Mouse (Mus musculus) heart, embryonic 10.5 days (tissue): ENCODE measurements around the gene Gm21190. TPM values are rescaled to one million over a fixed set of nuclear protein-coding genes. Genes with fewer than 3 reads are reported as not detected.
"Not testable (repeated sequence)": the region's sequence is repeated elsewhere in the genome, so short reads cannot be mapped to it uniquely, and the experiment has no call there.

Experiments
- DNase-seq: peaks from one replicate; pipeline ENCODE4 v3.0.0-alpha.2; 2017; ENCODE audit warnings: low spot score
- H3K27ac ChIP-seq: fragments of 300-500 bp; sonication (generic); 2 replicates; pipeline ENCODE4 v1.5.1; 2016; ENCODE audit warnings: mild to moderate bottlenecking
- H3K27me3 ChIP-seq: fragments of 300-500 bp; sonication (generic); 2 replicates; pipeline ENCODE4 v1.6.1; 2016; ENCODE audit warnings: mild to moderate bottlenecking; ENCODE audit not compliant: poor library complexity, insufficient read depth, severe bottlenecking
- H3K36me3 ChIP-seq: fragments of 300-500 bp; sonication (generic); 2 replicates; pipeline ENCODE4 v1.6.1; 2016; ENCODE audit warnings: mild to moderate bottlenecking, moderate library complexity
- H3K4me1 ChIP-seq: fragments of 300-500 bp; sonication (generic); 2 replicates; pipeline ENCODE4 v1.6.1; 2016; ENCODE audit warnings: mild to moderate bottlenecking
- H3K4me3 ChIP-seq: fragments of 300-500 bp; sonication (generic); 2 replicates; pipeline ENCODE4 v1.5.1; 2016; ENCODE audit warnings: mild to moderate bottlenecking, moderate library complexity
- H3K9me3 ChIP-seq: fragments of 300-500 bp; sonication (generic); 2 replicates; pipeline ENCODE4 v1.6.1; 2016; ENCODE audit warnings: mild to moderate bottlenecking, moderate library complexity
- WGBS: fragments of 180-500 bp; shearing (Covaris S2); methylation state at CpG from one replicate; pipeline ENCODE4 v1.1.7; 2016; 5-methylcytosine and 5-hydroxymethylcytosine counted together
- polyA plus RNA-seq: library from polyadenylated mRNA; unstranded; fragments of >200 nt; fragmentation: Nextera tagmentation; extraction: Ambion mirVana; gene quantifications from 2 replicates; pipeline ENCODE4 v1.2.1, GENCODE M21; 2016

The Gm21190 gene
- 0.30 TPM in 1 of 2 replicates, not detected in the other for polyA plus RNA-seq

- not testable (repeated sequence) for H3K27me3 ChIP-seq, H3K4me1 ChIP-seq, DNase-seq, H3K36me3 ChIP-seq, H3K4me3 ChIP-seq, H3K27ac ChIP-seq
- 43% methylated on average over 1 of the region's 1 CpGs for WGBS
- peaks cover 21% of the 10 kb centered on the region for H3K9me3 ChIP-seq
These were observed at the start of gene Gm21190 for GRCm38 (mm10) chr5:15529122-15529521. Gene Gm21190 (minus strand): TSS chr5:15529222.

GRCm38 (mm10) chr5:15577033-15577432 lies 48.0 kb upstream of the Gm21190 start, which contains the start of gene Gm21083:
Gene Gm21083 (plus strand): TSS chr5:15577333.
- H3K27ac ChIP-seq, DNase-seq, H3K9me3 ChIP-seq, H3K27me3 ChIP-seq, H3K4me1 ChIP-seq, H3K36me3 ChIP-seq, H3K4me3 ChIP-seq: not testable (repeated sequence)
- WGBS, result no CpG with 5 or more reads among the region's 1 CpGs

DNA sequence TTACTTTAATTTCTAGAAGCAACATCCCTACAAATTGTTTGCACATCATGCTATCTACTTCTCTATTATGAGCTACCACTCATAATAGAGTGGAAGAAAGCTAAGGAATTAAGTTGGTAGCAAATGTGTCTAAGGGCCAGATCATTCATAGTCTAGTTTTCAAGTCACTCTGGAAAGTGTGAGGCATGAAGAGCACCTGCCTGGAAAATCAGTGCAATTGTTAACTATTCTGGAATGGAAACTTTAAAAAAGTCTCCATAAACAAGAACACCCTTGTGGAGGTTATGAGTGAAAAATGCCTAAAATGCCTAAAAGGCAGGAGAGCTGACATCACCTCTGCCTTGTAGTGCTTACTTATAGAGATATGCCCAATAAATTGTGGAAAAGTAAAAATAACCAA lies 44.7 kb upstream of the Gm21190 start:
- H3K27ac ChIP-seq, H3K9me3 ChIP-seq, DNase-seq, H3K4me1 ChIP-seq, H3K4me3 ChIP-seq, H3K36me3 ChIP-seq, H3K27me3 ChIP-seq: not testable (repeated sequence)

GRCm38 (mm10) chr5:15561425-15562264 lies 32.6 kb upstream of the Gm21190 start:
- not testable (repeated sequence) for H3K4me3 ChIP-seq, H3K9me3 ChIP-seq, H3K27me3 ChIP-seq, H3K4me1 ChIP-seq, H3K36me3 ChIP-seq, H3K27ac ChIP-seq
- 70% methylated on average over 3 of the region's 3 CpGs for WGBS
- peak; percentile 75 for DNase-seq

DNA sequence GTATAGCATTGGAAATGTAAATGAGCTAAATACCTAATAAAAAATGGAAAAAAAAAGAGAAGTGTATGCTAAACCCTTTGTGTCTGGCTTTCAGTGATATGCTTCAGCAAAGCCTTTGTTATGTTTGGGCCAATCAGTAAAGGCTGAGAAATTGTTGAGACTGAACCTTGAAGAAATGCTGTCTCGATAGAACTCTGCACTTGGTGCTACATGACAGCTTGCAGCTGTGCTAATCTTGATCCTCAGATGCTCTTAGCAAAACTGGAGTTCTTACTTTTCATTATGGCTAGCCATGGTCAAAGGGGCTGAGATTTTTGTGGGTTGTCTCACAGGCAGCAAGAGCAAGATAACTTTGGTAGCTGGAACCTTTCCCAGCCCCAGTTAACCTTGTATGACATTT lies 29.6 kb upstream of the Gm21190 start:
- H3K4me1 ChIP-seq, DNase-seq, H3K36me3 ChIP-seq, H3K27ac ChIP-seq, H3K4me3 ChIP-seq, H3K27me3 ChIP-seq, H3K9me3 ChIP-seq: not testable (repeated sequence)
- WGBS, result 71% methylated on average over 1 of the region's 1 CpGs

GRCm38 (mm10) chr5:15549606-15550005 lies 20.6 kb upstream of the Gm21190 start:
- not testable (repeated sequence) for H3K4me3 ChIP-seq, DNase-seq, H3K4me1 ChIP-seq, H3K27me3 ChIP-seq, H3K27ac ChIP-seq, H3K9me3 ChIP-seq, H3K36me3 ChIP-seq
- 17% methylated on average over 3 of the region's 3 CpGs for WGBS

DNA sequence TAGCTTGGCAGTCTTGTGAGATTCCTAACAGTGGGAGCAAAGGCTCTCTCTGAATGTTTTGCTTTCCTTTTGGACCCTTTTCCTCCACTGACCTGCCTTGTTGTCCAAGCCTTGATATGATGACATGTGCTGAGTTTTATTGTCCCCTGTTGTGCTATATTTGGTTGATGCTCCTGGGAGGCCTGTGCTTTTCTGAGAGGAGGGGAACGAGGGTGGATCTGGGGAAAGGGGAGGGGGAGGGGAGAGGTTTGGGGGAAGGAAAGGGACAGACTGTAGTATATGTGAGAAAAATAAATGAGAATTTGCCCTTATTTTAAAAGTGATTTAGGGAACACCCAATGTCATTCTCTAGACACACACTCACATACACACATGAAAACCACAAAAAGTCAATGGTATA lies 20.1 kb upstream of the Gm21190 start:
- not testable (repeated sequence) for H3K4me1 ChIP-seq, H3K4me3 ChIP-seq, H3K27me3 ChIP-seq, H3K9me3 ChIP-seq, H3K36me3 ChIP-seq, H3K27ac ChIP-seq
- WGBS, result 24% methylated on average over 1 of the region's 1 CpGs
- DNase-seq, result peak; percentile 82

- not testable (repeated sequence) for H3K27me3 ChIP-seq, H3K36me3 ChIP-seq, H3K4me3 ChIP-seq, DNase-seq, H3K4me1 ChIP-seq, H3K27ac ChIP-seq, H3K9me3 ChIP-seq
- 73% methylated on average over 6 of the region's 6 CpGs for WGBS
These were observed 19.6 kb upstream of the Gm21190 start for GRCm38 (mm10) chr5:15548642-15549041.

- not testable (repeated sequence) for H3K4me1 ChIP-seq, H3K9me3 ChIP-seq, H3K27me3 ChIP-seq, DNase-seq, H3K36me3 ChIP-seq, H3K4me3 ChIP-seq, H3K27ac ChIP-seq
These were observed 6.6 kb downstream of the Gm21190 start for GRCm38 (mm10) chr5:15522470-15522869.

DNA sequence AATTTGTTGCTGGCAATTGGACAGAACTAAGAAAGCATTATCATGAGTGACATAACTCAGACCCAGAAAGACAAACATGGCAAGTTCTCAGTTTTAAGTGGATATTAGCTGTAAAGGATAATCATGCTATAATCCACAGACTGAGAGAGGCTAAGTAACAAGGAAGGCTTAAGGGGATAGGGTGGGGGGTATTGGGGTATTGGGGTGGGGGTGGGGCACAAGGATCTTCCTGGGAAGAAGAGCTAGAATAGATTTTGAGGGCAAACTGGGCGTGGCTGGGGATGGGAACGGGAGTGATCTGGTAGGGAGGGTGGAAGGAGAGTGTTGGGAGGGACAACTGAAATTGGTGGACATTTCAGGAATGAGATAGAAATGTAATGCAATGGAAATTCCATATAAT lies 7.0 kb downstream of the Gm21190 start:
- not testable (repeated sequence) for DNase-seq, H3K27ac ChIP-seq, H3K4me1 ChIP-seq, H3K4me3 ChIP-seq, H3K27me3 ChIP-seq, H3K36me3 ChIP-seq, H3K9me3 ChIP-seq
- WGBS, result 36% methylated on average over 2 of the region's 2 CpGs

DNA sequence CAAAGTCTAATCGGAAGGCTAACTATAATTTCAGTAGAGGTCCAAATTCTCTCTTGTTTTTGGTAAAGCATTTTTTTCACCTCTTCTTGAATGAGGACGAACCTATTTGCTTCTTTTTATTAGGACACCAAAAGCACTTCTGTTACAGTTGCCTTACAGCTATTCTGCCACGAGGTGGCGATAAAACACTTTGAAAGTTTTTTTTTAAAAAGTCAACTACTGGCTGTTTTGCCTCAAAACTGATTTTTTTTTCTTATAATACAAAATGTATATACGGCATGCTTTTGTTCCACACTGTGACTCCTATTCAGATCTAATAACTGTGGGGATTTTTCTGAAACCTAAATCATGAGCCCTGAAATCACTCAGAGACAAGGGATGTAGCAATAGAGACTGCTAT lies 8.6 kb downstream of the Gm21190 start:
- not testable (repeated sequence) for H3K27me3 ChIP-seq, H3K36me3 ChIP-seq, H3K9me3 ChIP-seq, H3K4me1 ChIP-seq, H3K27ac ChIP-seq, DNase-seq, H3K4me3 ChIP-seq
- 14% methylated on average over 5 of the region's 5 CpGs for WGBS

- not testable (repeated sequence) for H3K9me3 ChIP-seq, H3K4me3 ChIP-seq, H3K36me3 ChIP-seq, H3K27me3 ChIP-seq, H3K27ac ChIP-seq, H3K4me1 ChIP-seq, DNase-seq
- WGBS, result 69% methylated on average over 2 of the region's 2 CpGs
These were observed 11.9 kb downstream of the Gm21190 start for GRCm38 (mm10) chr5:15517150-15517549.

GRCm38 (mm10) chr5:15512236-15512635 lies 16.8 kb downstream of the Gm21190 start:
- not testable (repeated sequence) for H3K4me1 ChIP-seq, H3K36me3 ChIP-seq, H3K27ac ChIP-seq, H3K27me3 ChIP-seq, H3K4me3 ChIP-seq
- WGBS, result 65% methylated on average over 3 of the region's 3 CpGs
- peaks cover 21% of the 10 kb centered on the region for H3K9me3 ChIP-seq
- peak; percentile 77 for DNase-seq

GRCm38 (mm10) chr5:15509911-15510310 lies 19.1 kb downstream of the Gm21190 start:
- not testable (repeated sequence) for H3K27ac ChIP-seq, DNase-seq, H3K4me1 ChIP-seq, H3K36me3 ChIP-seq, H3K27me3 ChIP-seq, H3K4me3 ChIP-seq
- WGBS, result 72% methylated on average over 1 of the region's 1 CpGs
- H3K9me3 ChIP-seq, result peaks cover 21% of the 10 kb centered on the region
